Mouse (Mus musculus): ENCODE measurements around the gene Dio3.

GRCm38 (mm10) chr12:110269686-110270085 is 9.2 kb upstream of the Dio3 start:
- TF ChIP-seq CTCF (IDR thresholded peaks at IDR 0.05; ENCODE audit: low read depth, low read length) (no peak), GATA1 (IDR thresholded peaks at IDR 0.05; ENCODE audit: borderline replicate concordance, low read length) (no peak), TAL1 (conservative IDR thresholded peaks at IDR 0.05; ENCODE audit: low read depth, low read length) (no peak)

All from G1E (cell line).